Mouse (Mus musculus): ENCODE measurements around the gene Dera. TPM values are rescaled to one million over a fixed set of nuclear protein-coding genes. Genes with fewer than 3 reads are reported as not detected.

Gene Dera
- polyA plus RNA-seq, 1 experiment from 2014 or later, result 62.3 TPM

DNA sequence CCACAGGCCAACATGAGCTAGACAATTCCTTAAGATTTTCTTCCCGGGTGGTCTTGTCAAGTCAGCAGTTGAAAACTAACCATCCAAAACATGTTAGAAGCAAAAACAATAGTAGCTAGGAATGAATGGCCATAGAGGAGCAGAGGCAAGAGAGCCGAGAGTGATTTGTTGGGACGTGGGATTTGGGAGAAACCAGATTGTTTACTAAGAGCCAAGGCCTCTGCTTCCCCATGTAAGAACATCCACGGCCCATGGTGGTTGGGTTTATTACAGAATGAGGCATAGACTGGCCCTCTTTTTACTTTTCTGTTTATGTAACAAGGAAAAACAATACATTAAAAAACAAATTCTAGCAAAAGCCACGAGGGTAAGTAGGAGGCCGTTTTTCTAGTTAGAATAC, 54.4 kb downstream of the Dera start:
- H3K9me3 ChIP-seq (replicated peaks), result no peaks in the 10 kb centered on the region
- 90% methylated on average over 6 of the region's 6 CpGs for WGBS
- H3K27me3 ChIP-seq (replicated peaks), result no peaks in the 10 kb centered on the region
- H3K4me2 ChIP-seq, result no peak overlapping the region
- 0 out of 2 replicates have a peak, but pooled peaks cover 3% of the 10 kb centered on the region for H3K4me1 ChIP-seq (replicated peaks)
- ATAC-seq (ENCODE audit: insufficient number of reproducible peaks, low FRiP score), result no peak
- H3K4me3 ChIP-seq, result no peak overlapping the region
- H3K9ac ChIP-seq, result no peak overlapping the region
- H3K27ac ChIP-seq (ENCODE audit: poor library complexity, severe bottlenecking), result no peak overlapping the region
- H3K36me3 ChIP-seq, result no peaks in the 10 kb centered on the region

DNA sequence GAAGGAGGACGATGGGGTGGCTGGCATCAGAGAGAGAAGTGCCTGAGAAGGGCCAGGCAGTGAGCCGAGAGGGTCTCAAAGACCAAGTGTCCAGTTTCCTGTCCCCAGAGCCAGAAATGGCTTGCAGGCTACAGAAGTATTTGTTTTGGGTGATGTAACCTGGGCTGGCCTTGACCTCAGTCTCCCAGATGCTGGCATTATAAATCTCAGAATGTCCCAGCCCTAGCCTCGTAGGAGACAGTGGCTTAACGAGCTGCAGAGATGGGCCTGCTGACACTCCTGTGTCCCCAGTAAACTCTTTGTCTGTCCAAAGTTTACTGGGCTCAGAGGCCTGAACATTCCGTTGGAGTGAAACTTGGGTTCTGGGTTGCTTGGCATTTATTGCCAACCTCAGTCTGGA, 55.8 kb downstream of the Dera start:
- H3K27me3 ChIP-seq (replicated peaks), result no peaks in the 10 kb centered on the region
- H3K9me3 ChIP-seq (replicated peaks), result no peaks in the 10 kb centered on the region
- no peak overlapping the region for H3K4me3 ChIP-seq
- H3K36me3 ChIP-seq, result no peaks in the 10 kb centered on the region
- ATAC-seq (ENCODE audit: insufficient number of reproducible peaks, low FRiP score), result no peak
- no peak overlapping the region for H3K9ac ChIP-seq
- no peak overlapping the region for H3K4me2 ChIP-seq
- 71% methylated on average over 5 of the region's 5 CpGs for WGBS
- no peaks in the 10 kb centered on the region for H3K4me1 ChIP-seq (replicated peaks)
- no peak overlapping the region for H3K27ac ChIP-seq (ENCODE audit: poor library complexity, severe bottlenecking)

DNA sequence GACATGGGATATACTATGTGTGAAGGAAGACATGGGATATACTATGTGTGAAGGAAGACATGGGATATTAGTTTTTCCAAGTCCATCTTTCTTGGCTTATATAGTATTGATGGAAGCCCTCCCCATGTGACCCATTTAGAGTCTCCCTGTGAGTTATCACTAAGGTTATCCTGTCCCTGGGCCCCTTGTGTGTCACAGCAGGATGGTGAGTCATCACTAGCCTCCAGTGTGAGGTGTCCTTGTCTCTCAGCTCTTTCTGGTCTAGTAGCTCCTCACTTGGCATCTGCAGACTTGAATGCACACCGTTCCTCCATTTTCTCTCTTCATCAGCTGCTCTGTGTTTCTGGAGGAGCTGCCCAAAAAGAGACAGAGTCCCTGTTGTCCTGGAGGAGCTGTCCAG, 59.7 kb downstream of the Dera start:
- 80% methylated on average over 1 of the region's 1 CpGs for WGBS

DNA sequence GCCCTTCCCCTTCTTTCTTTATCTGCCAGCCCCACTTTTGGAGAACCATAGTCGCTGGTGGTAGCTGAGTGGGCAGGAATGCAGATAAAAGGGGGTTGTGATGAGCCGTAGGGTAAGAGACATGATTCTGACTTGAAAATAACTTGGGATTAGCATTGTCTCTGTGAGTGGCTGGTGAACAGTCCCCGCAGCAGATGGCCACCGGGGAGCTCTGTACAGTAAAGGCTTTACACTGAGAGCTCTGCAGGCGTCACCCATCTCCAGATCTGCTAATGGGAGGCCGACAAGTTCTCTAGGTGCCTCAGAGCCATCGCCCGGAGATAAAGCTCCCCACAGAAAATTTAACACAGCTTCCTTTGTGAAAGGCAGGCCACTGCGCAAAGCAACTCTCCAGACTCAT, 62.2 kb downstream of the Dera start:
- WGBS, result 40% methylated on average over 9 of the region's 9 CpGs
- H3K9ac ChIP-seq, result no peak overlapping the region
- H3K36me3 ChIP-seq, result peaks cover 13% of the 10 kb centered on the region
- no peaks in the 10 kb centered on the region for H3K27me3 ChIP-seq (replicated peaks)
- no peak overlapping the region for H3K27ac ChIP-seq (ENCODE audit: poor library complexity, severe bottlenecking)
- no peak overlapping the region for H3K4me2 ChIP-seq
- peaks cover 5% of the 10 kb centered on the region; the same call in 1 of the 2 replicates for H3K4me1 ChIP-seq (replicated peaks)
- 0 out of 2 replicates have a peak, but pooled peaks cover 3% of the 10 kb centered on the region for H3K9me3 ChIP-seq (replicated peaks)
- no peak for ATAC-seq (ENCODE audit: insufficient number of reproducible peaks, low FRiP score)
- no peak overlapping the region for H3K4me3 ChIP-seq

More for the DNA sequence above, 59.7 kb downstream of the Dera start:
- Histone ChIP-seq H3K4me2 (no peak overlapping the region), H3K4me1 (replicated peaks) (peaks cover 5% of the 10 kb centered on the region; the same call in 1 of the 2 replicates), H3K9me3 (replicated peaks) (0 out of 2 replicates have a peak, but pooled peaks cover 3% of the 10 kb centered on the region), H3K27ac (ENCODE audit: poor library complexity, severe bottlenecking) (no peak overlapping the region), H3K27me3 (replicated peaks) (no peaks in the 10 kb centered on the region), H3K36me3 (peaks cover 13% of the 10 kb centered on the region), H3K4me3 (no peak overlapping the region), H3K9ac (no peak overlapping the region)
- 0 out of 2 replicates have a peak, but pooled peaks have one; percentile 9 for ATAC-seq (ENCODE audit: insufficient number of reproducible peaks, low FRiP score)

DNA sequence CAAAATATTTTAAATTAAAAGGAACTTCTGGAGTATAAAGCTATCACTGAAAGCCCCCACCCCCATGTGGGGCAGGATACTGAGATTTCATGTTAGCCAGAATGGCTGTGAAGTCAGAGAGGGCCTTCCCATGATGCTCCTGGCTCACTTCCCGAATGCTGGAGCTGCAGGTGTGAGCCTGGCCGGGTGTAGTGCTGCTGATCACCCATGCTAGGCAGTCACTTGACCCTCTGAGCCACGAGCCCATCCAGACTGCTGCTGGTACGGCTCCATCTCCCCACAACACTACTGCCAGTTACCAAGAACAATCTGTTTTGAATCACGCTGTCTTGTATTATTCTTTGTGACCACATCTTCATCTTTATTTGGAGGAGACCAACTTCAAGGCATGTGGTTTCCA, 68.2 kb downstream of the Dera start:
- WGBS, result 78% methylated on average over 5 of the region's 5 CpGs
- Histone ChIP-seq H3K27me3 (replicated peaks) (no peaks in the 10 kb centered on the region), H3K36me3 (peaks cover 13% of the 10 kb centered on the region), H3K4me1 (replicated peaks) (no peaks in the 10 kb centered on the region), H3K4me3 (no peak overlapping the region), H3K9ac (no peak overlapping the region), H3K9me3 (replicated peaks) (0 out of 2 replicates have a peak, but pooled peaks cover 3% of the 10 kb centered on the region), H3K27ac (ENCODE audit: poor library complexity, severe bottlenecking) (no peak overlapping the region), H3K4me2 (no peak overlapping the region)
- no peak for ATAC-seq (ENCODE audit: insufficient number of reproducible peaks, low FRiP score)

- Histone ChIP-seq H3K9me3 (replicated peaks) (no peaks in the 10 kb centered on the region), H3K4me2 (no peak overlapping the region), H3K4me3 (no peak overlapping the region), H3K9ac (no peak overlapping the region), H3K27me3 (replicated peaks) (no peaks in the 10 kb centered on the region), H3K4me1 (replicated peaks) (0 out of 2 replicates have a peak, but pooled peaks cover 2% of the 10 kb centered on the region), H3K36me3 (no peaks in the 10 kb centered on the region), H3K27ac (ENCODE audit: poor library complexity, severe bottlenecking) (no peak overlapping the region)
- ATAC-seq (ENCODE audit: insufficient number of reproducible peaks, low FRiP score), result no peak
- WGBS, result 85% methylated on average over 7 of the region's 7 CpGs
Measured at GRCm38 (mm10) chr6:137824046-137825021, 70.0 kb downstream of the Dera start.

DNA sequence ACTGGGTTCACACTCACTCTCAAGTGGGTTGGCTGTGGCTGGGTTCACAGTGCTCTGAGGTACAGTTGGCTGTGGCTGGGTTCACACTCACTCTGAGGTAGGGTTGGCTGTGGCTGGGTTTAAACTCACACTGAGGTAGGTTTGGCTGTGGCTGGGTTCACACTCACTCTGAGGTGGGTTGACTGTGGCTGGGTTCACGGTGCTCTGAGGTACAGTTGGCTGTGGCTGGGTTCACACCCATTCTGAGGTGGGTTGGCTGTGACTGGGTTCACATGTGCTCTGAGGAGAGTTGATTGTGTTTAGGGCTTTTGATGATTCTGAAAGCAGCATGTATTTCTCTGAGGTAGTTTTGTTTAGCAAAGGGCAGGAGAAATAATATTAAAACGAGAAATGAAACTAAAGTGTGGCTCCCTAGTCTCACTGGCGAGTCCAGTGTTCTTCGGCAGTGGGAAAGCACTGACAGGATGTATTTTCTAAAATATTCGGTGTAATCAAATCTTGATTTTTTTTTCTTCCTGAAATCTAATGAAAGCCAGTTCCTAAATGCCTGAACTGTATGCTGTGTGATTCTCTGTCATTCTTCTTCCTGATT, 70.8 kb downstream of the Dera start:
- Histone ChIP-seq H3K9me3 (replicated peaks) (no peaks in the 10 kb centered on the region), H3K9ac (no peak overlapping the region), H3K27me3 (replicated peaks) (no peaks in the 10 kb centered on the region), H3K4me2 (no peak overlapping the region), H3K4me1 (replicated peaks) (0 out of 2 replicates have a peak, but pooled peaks cover 5% of the 10 kb centered on the region), H3K27ac (ENCODE audit: poor library complexity, severe bottlenecking) (no peak overlapping the region), H3K4me3 (no peak overlapping the region), H3K36me3 (no peaks in the 10 kb centered on the region)
- WGBS, result 85% methylated on average over 5 of the region's 5 CpGs
- ATAC-seq (ENCODE audit: insufficient number of reproducible peaks, low FRiP score), result no peak

DNA sequence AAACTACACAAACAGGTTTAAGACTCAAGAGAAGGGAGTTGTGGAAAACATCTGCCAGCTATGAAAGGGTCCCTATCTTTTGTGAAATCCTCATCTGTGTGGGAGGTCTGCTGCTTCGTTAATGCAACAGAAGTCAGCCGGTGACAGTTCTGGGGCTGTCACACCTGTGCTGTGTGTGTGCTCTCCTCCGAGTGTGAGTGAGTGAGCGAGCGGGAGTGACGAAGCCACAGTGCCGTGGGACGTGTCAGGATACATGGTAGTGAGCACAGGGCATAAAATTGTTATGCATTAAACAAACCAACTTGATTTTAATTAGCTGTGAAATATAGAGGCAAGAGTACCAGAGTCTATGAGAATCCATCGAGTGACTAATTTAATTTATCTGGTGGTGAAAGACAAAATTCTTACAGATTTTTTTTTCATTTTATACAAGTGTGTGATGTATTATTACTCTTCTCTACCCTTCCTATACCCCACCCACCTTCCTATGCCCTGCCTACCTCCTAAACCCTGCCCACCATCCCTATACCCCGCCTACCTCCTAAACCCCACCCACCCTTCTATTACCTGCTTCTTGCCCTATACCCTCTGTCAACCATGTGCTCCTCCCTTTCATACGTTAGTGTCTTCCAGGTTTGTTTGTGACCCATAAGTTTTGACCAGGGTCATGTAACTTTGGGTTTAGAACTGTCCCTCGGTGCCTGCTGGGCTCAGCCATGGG, 74.9 kb downstream of the Dera start:
- no peak overlapping the region for H3K27ac ChIP-seq (ENCODE audit: poor library complexity, severe bottlenecking)
- no peak overlapping the region for H3K4me2 ChIP-seq
- H3K9ac ChIP-seq, result no peak overlapping the region
- WGBS, result 72% methylated on average over 12 of the region's 12 CpGs
- H3K4me1 ChIP-seq (replicated peaks), result 0 out of 2 replicates have a peak, but pooled peaks cover 6% of the 10 kb centered on the region
- no peaks in the 10 kb centered on the region for H3K27me3 ChIP-seq (replicated peaks)
- H3K36me3 ChIP-seq, result no peaks in the 10 kb centered on the region
- no peak for ATAC-seq (ENCODE audit: insufficient number of reproducible peaks, low FRiP score)
- H3K4me3 ChIP-seq, result no peak overlapping the region
- H3K9me3 ChIP-seq (replicated peaks), result no peaks in the 10 kb centered on the region

GRCm38 (mm10) chr6:137836799-137837198, 82.5 kb downstream of the Dera start:
- no peaks in the 10 kb centered on the region for H3K27me3 ChIP-seq (replicated peaks)
- ATAC-seq (ENCODE audit: insufficient number of reproducible peaks, low FRiP score), result no peak

GRCm38 (mm10) chr6:137843337-137843736, 89.0 kb downstream of the Dera start:
- Histone ChIP-seq H3K9ac (no peak overlapping the region), H3K9me3 (replicated peaks) (no peaks in the 10 kb centered on the region), H3K27me3 (replicated peaks) (no peaks in the 10 kb centered on the region), H3K4me1 (replicated peaks) (no peaks in the 10 kb centered on the region), H3K4me2 (no peak overlapping the region), H3K36me3 (0 out of 2 replicates have a peak, but pooled peaks cover 3% of the 10 kb centered on the region), H3K27ac (ENCODE audit: poor library complexity, severe bottlenecking) (no peak overlapping the region), H3K4me3 (no peak overlapping the region)
- WGBS, result 70% methylated on average over 3 of the region's 3 CpGs
- no peak for ATAC-seq (ENCODE audit: insufficient number of reproducible peaks, low FRiP score)

More at GRCm38 (mm10) chr6:137836799-137837198, 82.5 kb downstream of the Dera start:
- no peak overlapping the region for H3K27ac ChIP-seq (ENCODE audit: poor library complexity, severe bottlenecking)
- H3K4me1 ChIP-seq (replicated peaks), result no peaks in the 10 kb centered on the region
- no peak overlapping the region for H3K4me3 ChIP-seq
- H3K36me3 ChIP-seq, result 0 out of 2 replicates have a peak, but pooled peaks cover 3% of the 10 kb centered on the region
- H3K4me2 ChIP-seq, result no peak overlapping the region
- H3K9me3 ChIP-seq (replicated peaks), result no peaks in the 10 kb centered on the region
- H3K9ac ChIP-seq, result no peak overlapping the region
- 93% methylated on average over 13 of the region's 13 CpGs for WGBS

All from heart, embryonic 12.5 days (tissue).